In the genomic region with DNA sequence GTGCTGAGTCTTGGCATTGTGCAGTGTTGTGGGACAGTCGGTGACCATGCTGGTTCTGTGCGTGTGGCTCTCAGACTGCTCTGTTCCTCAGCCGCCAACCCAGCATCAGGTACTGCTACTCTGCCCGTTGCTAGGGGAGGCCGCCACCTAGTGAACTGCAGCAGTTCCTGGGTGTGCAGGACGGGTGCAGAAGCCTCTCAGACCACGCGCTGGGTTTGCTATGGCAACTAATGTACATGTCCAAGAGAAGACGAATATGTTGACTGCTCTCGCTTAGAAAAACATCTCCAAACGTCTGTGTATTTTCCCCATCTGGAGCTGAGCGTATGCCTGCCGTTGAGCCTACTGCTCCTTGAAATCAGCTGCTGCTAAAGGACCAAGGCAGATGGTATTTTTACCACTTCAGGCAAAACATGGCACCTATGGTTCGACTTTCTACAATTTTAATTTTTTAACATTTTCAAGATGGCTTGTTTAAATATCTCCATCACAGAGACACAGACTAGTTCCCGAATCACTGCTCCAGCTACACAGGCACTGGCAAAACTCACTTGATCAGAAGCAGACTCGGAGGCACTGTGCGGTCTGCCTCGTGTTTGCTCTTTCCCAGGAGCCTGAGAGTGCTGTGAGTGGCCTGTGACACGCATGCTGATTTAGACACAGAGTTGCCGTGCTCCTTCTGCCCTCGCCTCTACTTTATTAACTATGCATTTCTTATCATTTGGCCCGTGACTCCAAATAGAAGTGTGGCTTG, we compare ENCODE assay signal across 11 mouse cellular contexts. TPM values are rescaled to one million over a fixed set of nuclear protein-coding genes. Genes with fewer than 3 reads are reported as not detected.
DNase-seq lines count a peak whose midpoint lies in the region; ATAC-seq and TF ChIP-seq lines count a peak whose summit lies in the region.
"Had no signal": no experiment of that assay in that cellular context is flagged by ENCODE, and none has a peak within 500 bp of the region (broad histone marks: within the 10 kb centered on the region; RNA-seq: fewer than 3 reads in every experiment).

No protein-coding gene starts in this region.

- H3K27ac ChIP-seq in left cerebral cortex, adult 2 months, result no peak overlapping the region
- H3K27ac ChIP-seq in stomach, embryonic 14.5 days (ENCODE audit: low read length), result no peak overlapping the region
- H3K27ac ChIP-seq: heart, embryonic 15.5 days; liver, embryonic 13.5 days had no signal

- no peaks in the 10 kb centered on the region for H3K36me3 ChIP-seq in stomach, embryonic 14.5 days (ENCODE audit: control insufficient read depth, insufficient read depth, low read length)
- H3K36me3 ChIP-seq: heart, embryonic 15.5 days; liver, embryonic 13.5 days had no signal

- no peaks in the 10 kb centered on the region for H3K9me3 ChIP-seq in stomach, embryonic 14.5 days (ENCODE audit: control insufficient read depth, low read depth, low read length)
- H3K9me3 ChIP-seq: heart, embryonic 15.5 days; liver, embryonic 13.5 days had no signal

- no peaks in the 10 kb centered on the region for H3K27me3 ChIP-seq in stomach, embryonic 14.5 days (ENCODE audit: control insufficient read depth, insufficient read depth, low read length)
- H3K27me3 ChIP-seq: heart, embryonic 15.5 days; liver, embryonic 13.5 days had no signal

- peak; percentile 9 for TF ChIP-seq CTCF in left cerebral cortex, adult 2 months (IDR thresholded peaks at IDR 0.05)

- WGBS in stomach, embryonic 14.5 days, result 48% methylated on average over 22 of the region's 22 CpGs

- DNase-seq in left cerebral cortex, adult 2 months (ENCODE audit: extremely low spot score in 1 of 2, low spot score in 2 of 2), result peak; percentile 40 to 45
- no peak for DNase-seq in left cerebral cortex, adult 11 months (ENCODE audit: low spot score)
- peak; percentile 23 to 26 for DNase-seq in layer of hippocampus, postnatal 25 days (ENCODE audit: extremely low spot score in 1 of 2, low spot score in 1 of 2)
- no peak for DNase-seq in thymus, postnatal 36 days
- DNase-seq in adrenal gland, adult 2 months, result no peak
- no peak for DNase-seq in lung, postnatal 25 days (ENCODE audit: low spot score)
- DNase-seq: cerebellum, adult 18-20 months; liver, embryonic 13.5 days had no signal

- intact Hi-C loops in left cerebral cortex, adult 2 months (cut with DNase I), result no loop called here

- ATAC-seq in frontal cortex, adult (ENCODE audit: low TSS enrichment), result peak; percentile 95
- ATAC-seq in stomach, embryonic 14.5 days (ENCODE audit: insufficient number of reproducible peaks, insufficient read depth, low FRiP score, low read depth), result 0 out of 2 replicates have a peak, but pooled peaks have one; percentile 56

- no peak overlapping the region for H3K4me2 ChIP-seq in stomach, embryonic 14.5 days (replicated peaks; ENCODE audit: low read depth, low read length)
- H3K4me2 ChIP-seq: heart, embryonic 15.5 days; liver, embryonic 13.5 days had no signal

- H3K4me1 ChIP-seq in stomach, embryonic 14.5 days (ENCODE audit: control insufficient read depth, insufficient read depth, low read length), result 0 out of 2 replicates have a peak, but pooled peaks cover 3% of the 10 kb centered on the region

- no peak overlapping the region for H3K4me3 ChIP-seq in left cerebral cortex, adult 2 months
- no peak overlapping the region for H3K4me3 ChIP-seq in stomach, embryonic 14.5 days (ENCODE audit: low read depth, low read length)
- H3K4me3 ChIP-seq: heart, embryonic 15.5 days; liver, embryonic 13.5 days had no signal

- no peak overlapping the region for H3K9ac ChIP-seq in stomach, embryonic 14.5 days (replicated peaks; ENCODE audit: low read depth, low read length)
- H3K9ac ChIP-seq: heart, embryonic 15.5 days; liver, embryonic 13.5 days had no signal

RNA-seq across cellular contexts. Expression of gene Bend3, which starts 57.8 kb away (rescaled TPM):
- 1 to 10 TPM; 5.4 to 6.1 TPM for total RNA-seq in left cerebral cortex, adult 2 months (2021)
- 1 to 10 TPM; 4.9 to 7.7 TPM for total RNA-seq in layer of hippocampus, postnatal 25 days (2021)
- 4.5 and 5.0 TPM in 2 replicates for polyA plus RNA-seq in stomach, embryonic 14.5 days (2014; fragmentation: Nextera tagmentation; extraction: Ambion mirVana)
- total RNA-seq in adrenal gland, adult 2 months (2021), result 1 to 10 TPM; 5.6 to 7.8 TPM
- polyA plus RNA-seq in adrenal gland, adult 2 months (2012; rRNA removed), result 3.1 and 3.4 TPM in 2 replicates

Comparison
In these comparisons a context has a peak if more than half of its experiments do, and no peak if none do; other contexts are left out.
1. DNase-seq: peak in left cerebral cortex, adult 2 months (2 of 2) and layer of hippocampus, postnatal 25 days (2 of 2); none in left cerebral cortex, adult 11 months (single experiment), thymus, postnatal 36 days (0 of 2), adrenal gland, adult 2 months (single experiment) and lung, postnatal 25 days (single experiment).